Mouse (Mus musculus) myocyte (in vitro differentiated cells): ENCODE results near the gene 4930539E08Rik. TPM values are rescaled to one million over a fixed set of nuclear protein-coding genes. Genes with fewer than 3 reads are reported as not detected.

Source experiments
- H3K27me3 ChIP-seq: one replicate; pipeline ENCODE4 v1.6.1; 2011; ENCODE audit not compliant: control insufficient read depth, insufficient read depth, insufficient read length
- H3K36me3 ChIP-seq: one replicate; pipeline ENCODE4 v1.6.1; 2011; ENCODE audit not compliant: control insufficient read depth, insufficient read depth
- H3K4me2 ChIP-seq: one replicate; pipeline ENCODE4 v1.6.1; 2011; ENCODE audit warnings: low read depth, control low read depth
- H3K4me3 ChIP-seq: one replicate; pipeline ENCODE4 v1.5.1; 2011; ENCODE audit warnings: mild to moderate bottlenecking, control low read depth, moderate library complexity
- H3K79me2 ChIP-seq: one replicate; pipeline ENCODE4 v1.6.1; 2011; ENCODE audit not compliant: control insufficient read depth, insufficient read depth
- H3ac ChIP-seq: one replicate; pipeline ENCODE4 v1.6.1; 2011; ENCODE audit not compliant: control insufficient read depth, insufficient read length
- CEBPB ChIP-seq: IDR thresholded peaks from 2 replicates; pipeline ENCODE4 v1.6.1; 2011; ENCODE audit warnings: mild to moderate bottlenecking, moderate library complexity; ENCODE audit not compliant: poor library complexity, insufficient read depth, severe bottlenecking
- E2F4 ChIP-seq: IDR thresholded peaks from one replicate; pipeline ENCODE4 v1.6.1; 2011; ENCODE audit warnings: mild to moderate bottlenecking, control low read depth, moderate library complexity; ENCODE audit not compliant: insufficient read depth
- MAX ChIP-seq: IDR thresholded peaks from one replicate; pipeline ENCODE4 v1.6.1; 2011; ENCODE audit warnings: low read depth, mild to moderate bottlenecking, control low read depth
- MYOD1 ChIP-seq, 3 experiments: IDR thresholded peaks; one replicate each; pipeline ENCODE4 v1.6.1; 2011; ENCODE audit warnings: control low read depth in 2 of 3, low read depth in 2 of 3, mild to moderate bottlenecking in 2 of 3, moderate library complexity in 1 of 3; ENCODE audit not compliant: insufficient read length in 2 of 3, control insufficient read depth in 1 of 3
- MYOG ChIP-seq, 3 experiments: IDR thresholded peaks; one replicate each; pipeline ENCODE4 v1.6.1; 2011; ENCODE audit warnings: control low read depth in 2 of 3, low read depth in 2 of 3, mild to moderate bottlenecking in 2 of 3; ENCODE audit not compliant: insufficient read length in 2 of 3, control insufficient read depth in 1 of 3, insufficient read depth in 1 of 3
- POLR2A ChIP-seq: IDR thresholded peaks from one replicate; pipeline ENCODE4 v1.6.1; 2011; ENCODE audit warnings: low read depth, mild to moderate bottlenecking, control low read depth, moderate library complexity; ENCODE audit not compliant: insufficient read length
- POLR2AphosphoS2 ChIP-seq: IDR thresholded peaks from one replicate; pipeline ENCODE4 v1.6.1; 2011; ENCODE audit warnings: low read depth, control low read depth; ENCODE audit not compliant: insufficient read length
- REST ChIP-seq: IDR thresholded peaks from one replicate; pipeline ENCODE4 v1.6.1; 2011; ENCODE audit warnings: mild to moderate bottlenecking, control low read depth, moderate library complexity; ENCODE audit not compliant: insufficient read depth, insufficient read length
- SRF ChIP-seq: IDR thresholded peaks from one replicate; pipeline ENCODE4 v1.6.1; 2011; ENCODE audit warnings: low read depth; ENCODE audit not compliant: control insufficient read depth, insufficient read length
- TCF12 ChIP-seq: IDR thresholded peaks from one replicate; pipeline ENCODE4 v1.6.1; 2011; ENCODE audit warnings: mild to moderate bottlenecking, control low read depth; ENCODE audit not compliant: poor library complexity, insufficient read depth, severe bottlenecking
- TCF3 ChIP-seq: IDR thresholded peaks from one replicate; pipeline ENCODE4 v1.6.1; 2011; ENCODE audit warnings: low read depth, control low read depth; ENCODE audit not compliant: insufficient read length
- USF1 ChIP-seq: IDR thresholded peaks from one replicate; pipeline ENCODE4 v1.6.1; 2011; ENCODE audit warnings: low read depth, mild to moderate bottlenecking, control low read depth, moderate library complexity
- polyA plus RNA-seq: library from polyadenylated mRNA; unstranded; fragments of >200 nt; fragmentation: generic; extraction: Trizol; gene quantifications from one replicate; pipeline ENCODE4 v1.2.1, GENCODE M21; 2012; ENCODE audit warnings: missing spikeins

Gene 4930539E08Rik
- polyA plus RNA-seq, 1 experiment, result not detected

DNA sequence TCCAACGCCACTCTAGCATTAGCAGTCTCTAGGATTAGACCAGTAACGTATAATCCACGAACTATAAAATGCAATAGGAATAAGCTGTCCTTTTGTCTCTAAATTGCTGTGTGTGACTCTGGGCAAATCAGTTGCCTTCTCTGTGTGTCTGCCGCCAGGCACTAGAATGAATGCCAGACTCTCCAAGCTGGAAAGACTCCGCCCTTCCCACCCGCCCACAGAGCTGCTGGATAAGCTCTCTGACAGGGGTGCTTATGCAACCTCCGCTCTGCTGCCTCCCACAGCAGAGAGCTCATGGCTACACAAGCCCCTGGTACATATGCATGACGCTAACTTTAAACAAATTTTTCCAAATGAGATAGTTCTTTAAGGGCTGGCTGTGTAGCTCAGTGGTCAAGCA is 39.8 kb downstream of the 4930539E08Rik start:
- Histone ChIP-seq H3K4me3 (no peak overlapping the region), H3K36me3 (no peaks in the 10 kb centered on the region), H3K4me2 (no peak overlapping the region), H3K27me3 (peaks cover 7% of the 10 kb centered on the region), H3ac (no peak overlapping the region), H3K79me2 (no peaks in the 10 kb centered on the region)
- no peak for TF ChIP-seq MAX
- peak; percentile 30; the same call in 1 of the 2 replicates for TF ChIP-seq CEBPB

DNA sequence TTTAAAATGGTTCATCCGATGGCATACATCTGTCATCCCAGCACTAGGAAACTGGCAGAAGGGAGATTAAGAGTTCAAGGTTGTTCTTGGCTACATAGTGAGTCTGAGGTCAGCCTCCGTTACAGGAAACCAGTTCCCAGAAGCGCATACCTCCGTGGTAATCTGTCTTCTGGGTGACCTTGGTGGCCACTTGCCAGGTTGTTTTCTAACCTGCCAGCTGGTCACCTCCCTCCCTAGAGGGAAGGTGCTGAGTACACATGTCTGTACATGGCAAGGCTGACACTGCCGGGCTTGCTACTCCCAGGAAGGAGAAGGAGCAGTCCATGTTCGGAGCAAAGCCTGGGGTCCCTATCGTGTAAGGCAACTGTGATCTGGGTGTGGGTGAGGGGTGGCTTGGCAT is 40.3 kb downstream of the 4930539E08Rik start:
- H3ac ChIP-seq, result no peak overlapping the region

DNA sequence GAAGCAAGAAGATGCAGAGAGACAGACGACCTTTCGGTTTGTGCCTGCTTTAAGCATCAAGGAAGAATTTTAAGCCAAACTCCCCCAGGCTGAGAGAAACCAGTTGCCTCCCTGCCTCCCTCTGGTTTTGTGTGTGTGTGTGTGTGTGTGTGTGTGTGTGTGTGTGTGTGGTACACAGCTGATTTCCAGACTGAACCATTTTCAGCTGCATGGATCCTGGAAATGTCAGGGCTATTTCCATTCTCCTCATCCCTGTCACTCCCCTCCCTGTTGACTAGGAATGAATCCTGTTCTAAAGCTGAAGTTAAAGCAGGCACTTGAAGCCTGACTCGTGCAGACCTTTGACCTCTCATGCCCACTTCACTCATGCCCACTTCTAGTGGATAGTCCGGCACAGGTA is 40.9 kb downstream of the 4930539E08Rik start:
- H3K4me2 ChIP-seq, result no peak overlapping the region
- no peak overlapping the region for H3ac ChIP-seq
- no peaks in the 10 kb centered on the region for H3K79me2 ChIP-seq
- peaks cover 7% of the 10 kb centered on the region for H3K27me3 ChIP-seq
- no peak overlapping the region for H3K4me3 ChIP-seq
- H3K36me3 ChIP-seq, result no peaks in the 10 kb centered on the region
- TF ChIP-seq MAX (no peak), E2F4 (no peak)

More for the DNA sequence above, 40.3 kb downstream of the 4930539E08Rik start:
- Histone ChIP-seq H3K79me2 (no peaks in the 10 kb centered on the region), H3K27me3 (peaks cover 7% of the 10 kb centered on the region), H3K4me2 (no peak overlapping the region), H3K36me3 (no peaks in the 10 kb centered on the region), H3K4me3 (no peak overlapping the region)
- no peak for TF ChIP-seq CEBPB
- TF ChIP-seq E2F4, result no peak
- TF ChIP-seq MYOG (IDR thresholded peaks at IDR 0.05; ENCODE audit: control insufficient read depth in 1 of 3, insufficient read depth in 1 of 3, insufficient read length in 2 of 3, low read depth in 2 of 3), result no peak
- no peak for TF ChIP-seq MAX
- no peak for TF ChIP-seq USF1
- TF ChIP-seq TCF3, result no peak
- TF ChIP-seq REST, result no peak
- no peak for TF ChIP-seq MYOD1 (IDR thresholded peaks at IDR 0.05; ENCODE audit: control insufficient read depth in 1 of 3, insufficient read length in 2 of 3, low read depth in 2 of 3)

DNA sequence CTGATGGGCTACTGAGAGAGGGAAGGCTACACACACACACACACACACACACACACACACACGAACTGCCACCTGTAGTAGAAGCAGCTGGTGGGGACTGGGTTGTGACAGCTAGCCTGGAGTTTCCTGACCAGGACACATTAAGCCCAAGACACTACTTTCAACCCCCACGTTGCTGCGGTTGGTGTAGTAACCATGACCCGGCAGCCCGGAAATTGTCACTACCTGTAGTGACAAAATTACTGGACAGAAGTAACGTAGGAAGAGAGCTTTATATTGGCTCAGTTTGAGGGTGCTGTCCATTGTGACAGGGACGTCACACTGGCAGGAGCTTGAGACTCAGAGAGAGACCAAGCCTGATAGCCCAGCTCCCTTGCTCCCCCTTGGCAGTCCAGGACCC is 42.8 kb downstream of the 4930539E08Rik start:
- H3K79me2 ChIP-seq, result no peaks in the 10 kb centered on the region
- H3K36me3 ChIP-seq, result no peaks in the 10 kb centered on the region
- no peak overlapping the region for H3ac ChIP-seq
- H3K4me3 ChIP-seq, result no peak overlapping the region
- no peaks in the 10 kb centered on the region for H3K27me3 ChIP-seq
- no peak overlapping the region for H3K4me2 ChIP-seq
- TF ChIP-seq POLR2AphosphoS2 (no peak), USF1 (no peak), CEBPB (no peak), MYOG (IDR thresholded peaks at IDR 0.05; ENCODE audit: control insufficient read depth in 1 of 3, insufficient read depth in 1 of 3, insufficient read length in 2 of 3, low read depth in 2 of 3) (no peak), SRF (no peak), REST (no peak)

DNA sequence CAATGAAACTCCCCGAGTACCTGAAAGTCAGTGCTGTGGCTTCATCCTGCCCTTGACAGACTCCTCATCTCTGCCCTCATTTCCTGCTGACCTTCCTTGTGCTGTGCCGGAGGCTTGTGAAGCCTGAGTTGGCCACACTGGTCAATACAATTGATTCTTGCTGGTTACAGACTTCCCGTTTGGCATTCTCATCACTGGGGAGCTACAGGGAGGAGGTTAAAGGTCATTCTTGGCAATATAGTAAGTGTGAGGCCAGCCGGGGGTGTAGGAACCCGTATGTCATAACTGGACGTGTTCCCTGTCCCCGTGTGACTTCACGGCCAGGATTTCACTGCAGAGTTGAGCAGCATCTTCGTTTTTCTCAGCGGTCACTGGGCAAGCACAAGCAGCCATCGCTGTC is 43.3 kb downstream of the 4930539E08Rik start:
- no peak overlapping the region for H3K4me2 ChIP-seq
- no peak overlapping the region for H3ac ChIP-seq
- no peak overlapping the region for H3K4me3 ChIP-seq
- H3K27me3 ChIP-seq, result no peaks in the 10 kb centered on the region
- no peaks in the 10 kb centered on the region for H3K36me3 ChIP-seq
- no peaks in the 10 kb centered on the region for H3K79me2 ChIP-seq
- TF ChIP-seq POLR2AphosphoS2, result no peak

DNA sequence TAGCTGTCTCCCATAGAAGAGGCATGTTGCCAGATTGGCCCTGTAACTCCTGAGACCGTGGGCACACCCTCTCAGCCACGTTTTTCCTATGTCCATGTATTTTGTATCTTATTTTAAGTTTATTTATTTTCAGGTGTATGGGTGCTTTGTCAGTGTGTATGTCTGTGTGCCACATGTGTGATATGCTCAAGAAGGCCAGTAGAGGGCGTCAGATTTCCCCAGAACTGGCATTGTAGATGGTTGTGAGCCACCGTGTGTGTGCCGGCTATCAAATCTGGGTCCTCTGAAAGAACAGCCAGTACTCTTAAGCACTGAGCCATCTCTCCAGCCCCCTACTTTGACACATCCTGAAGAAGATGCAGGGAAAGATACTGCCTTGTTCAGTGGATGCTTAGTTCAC is 44.7 kb downstream of the 4930539E08Rik start:
- no peaks in the 10 kb centered on the region for H3K36me3 ChIP-seq
- H3K4me3 ChIP-seq, result no peak overlapping the region
- no peak overlapping the region for H3K4me2 ChIP-seq
- no peaks in the 10 kb centered on the region for H3K79me2 ChIP-seq
- no peaks in the 10 kb centered on the region for H3K27me3 ChIP-seq
- TF ChIP-seq MYOG (IDR thresholded peaks at IDR 0.05; ENCODE audit: control insufficient read depth in 1 of 3, insufficient read depth in 1 of 3, insufficient read length in 2 of 3, low read depth in 2 of 3), result no peak
- TF ChIP-seq POLR2A, result no peak
- TF ChIP-seq SRF, result no peak
- no peak for TF ChIP-seq MAX
- TF ChIP-seq TCF3, result no peak
- no peak for TF ChIP-seq USF1
- no peak for TF ChIP-seq CEBPB
- no peak for TF ChIP-seq POLR2AphosphoS2
- TF ChIP-seq E2F4, result no peak
- TF ChIP-seq MYOD1 (IDR thresholded peaks at IDR 0.05; ENCODE audit: control insufficient read depth in 1 of 3, insufficient read length in 2 of 3, low read depth in 2 of 3), result no peak
- no peak for TF ChIP-seq REST
- no peak for TF ChIP-seq TCF12
- no peak overlapping the region for H3ac ChIP-seq
